7 mouse cellular contexts compared by ENCODE assay signal in the genomic region with DNA sequence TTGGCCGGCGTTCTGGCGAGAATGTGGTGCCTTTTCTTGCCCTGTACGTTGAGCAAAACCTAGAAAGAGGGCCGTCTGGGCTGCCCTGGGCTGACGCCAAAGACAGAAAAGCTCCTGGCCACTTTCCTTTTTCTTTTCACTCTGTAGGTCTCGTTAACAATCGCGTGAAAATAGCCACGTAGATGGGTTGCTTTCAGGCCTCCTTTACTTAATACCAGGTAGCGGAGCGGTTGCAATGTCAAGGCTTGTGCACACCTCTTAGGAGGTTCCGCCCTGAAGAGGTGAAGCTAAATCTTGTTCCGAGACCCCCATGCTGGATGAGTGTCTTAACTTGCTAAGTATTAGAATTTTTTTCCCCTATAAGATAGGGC. TPM values are rescaled to one million over a fixed set of nuclear protein-coding genes. Genes with fewer than 3 reads are reported as not detected.
DNase-seq lines count a peak whose midpoint lies in the region; ATAC-seq and TF ChIP-seq lines count a peak whose summit lies in the region.

No protein-coding gene starts in this region.

- peak overlapping the region; percentile 43 for H3ac ChIP-seq in myocyte (ENCODE audit: control insufficient read depth, insufficient read length)

- no peaks in the 10 kb centered on the region for H3K36me3 ChIP-seq in lung, postnatal 0 days (ENCODE audit: insufficient read depth, low read length)
- H3K36me3 ChIP-seq in embryonic facial prominence, embryonic 14.5 days (ENCODE audit: control insufficient read depth, insufficient read depth, low read length), result no peaks in the 10 kb centered on the region
- H3K36me3 ChIP-seq in intestine, embryonic 14.5 days (ENCODE audit: control insufficient read depth, insufficient read depth, low read length), result no peaks in the 10 kb centered on the region
- H3K36me3 ChIP-seq in myocyte (ENCODE audit: control insufficient read depth, insufficient read depth), result no peaks in the 10 kb centered on the region

- H3K27me3 ChIP-seq in lung, postnatal 0 days (replicated peaks; ENCODE audit: insufficient read depth, low read length), result no peaks in the 10 kb centered on the region
- no peaks in the 10 kb centered on the region for H3K27me3 ChIP-seq in embryonic facial prominence, embryonic 14.5 days (replicated peaks; ENCODE audit: control insufficient read depth, insufficient read depth, low read length)
- no peaks in the 10 kb centered on the region for H3K27me3 ChIP-seq in intestine, embryonic 14.5 days (replicated peaks; ENCODE audit: control insufficient read depth, insufficient read depth, low read length)
- no peaks in the 10 kb centered on the region for H3K27me3 ChIP-seq in myocyte (ENCODE audit: control insufficient read depth, insufficient read depth, insufficient read length)

- no peak for TF ChIP-seq EP300 in lung, postnatal 0 days (IDR thresholded peaks at IDR 0.05)

- 20% methylated on average over 14 of the region's 14 CpGs for WGBS in lung, postnatal 0 days
- WGBS in embryonic facial prominence, embryonic 14.5 days, result 20% methylated on average over 14 of the region's 14 CpGs
- 21% methylated on average over 14 of the region's 14 CpGs for WGBS in intestine, embryonic 14.5 days

- peak overlapping the region; percentile 88 for H3K4me3 ChIP-seq in lung, postnatal 0 days (ENCODE audit: low read depth, low read length)
- peak overlapping the region; percentile 82 for H3K4me3 ChIP-seq in embryonic facial prominence, embryonic 14.5 days (ENCODE audit: low read depth, low read length)
- peak overlapping the region; percentile 72 for H3K4me3 ChIP-seq in intestine, embryonic 14.5 days (ENCODE audit: low read depth, low read length)
- H3K4me3 ChIP-seq in myocyte, result peak overlapping the region; percentile 61

- H3K9me3 ChIP-seq in lung, postnatal 0 days (ENCODE audit: low read length), result no peaks in the 10 kb centered on the region; the same call in 1 of the 2 replicates
- peaks cover 15% of the 10 kb centered on the region for H3K9me3 ChIP-seq in embryonic facial prominence, embryonic 14.5 days (ENCODE audit: control insufficient read depth, low read length)
- H3K9me3 ChIP-seq in intestine, embryonic 14.5 days (ENCODE audit: control insufficient read depth, low read length), result 0 out of 2 replicates have a peak, but pooled peaks cover 8% of the 10 kb centered on the region

- no peak for TF ChIP-seq POLR2A in myocyte (IDR thresholded peaks at IDR 0.05; ENCODE audit: insufficient read length, low read depth)

- H3K27ac ChIP-seq in lung, postnatal 0 days (ENCODE audit: low read length), result peak overlapping the region; percentile 98
- H3K27ac ChIP-seq in embryonic facial prominence, embryonic 14.5 days (replicated peaks; ENCODE audit: low read depth, low read length), result peak overlapping the region; percentile 99
- H3K27ac ChIP-seq in intestine, embryonic 14.5 days (ENCODE audit: low read depth), result peak overlapping the region; percentile 98

- H3K4me1 ChIP-seq in lung, postnatal 0 days (ENCODE audit: insufficient read depth, low read depth, low read length), result no peaks in the 10 kb centered on the region
- no peaks in the 10 kb centered on the region for H3K4me1 ChIP-seq in embryonic facial prominence, embryonic 14.5 days (ENCODE audit: control insufficient read depth, insufficient read depth, low read length)
- no peaks in the 10 kb centered on the region for H3K4me1 ChIP-seq in intestine, embryonic 14.5 days (replicated peaks; ENCODE audit: control insufficient read depth, insufficient read depth, low read length)

- peak overlapping the region; percentile 89 for H3K9ac ChIP-seq in lung, postnatal 0 days (replicated peaks; ENCODE audit: low read depth)
- peak overlapping the region; percentile 94 for H3K9ac ChIP-seq in embryonic facial prominence, embryonic 14.5 days (ENCODE audit: low read depth, low read length)
- peak overlapping the region; percentile 96 for H3K9ac ChIP-seq in intestine, embryonic 14.5 days (ENCODE audit: low read length)

- no peak for ATAC-seq in lung, postnatal 0 days
- ATAC-seq in embryonic facial prominence, embryonic 14.5 days (ENCODE audit: low read depth), result no peak
- no peak for ATAC-seq in intestine, embryonic 14.5 days (replicated peaks; ENCODE audit: low FRiP score, low TSS enrichment, low read depth)

- DNase-seq in lung, postnatal 0 days (ENCODE audit: low spot score), result no peak
- DNase-seq in lung, postnatal 25 days (ENCODE audit: low spot score), result no peak
- peak; percentile 17 for DNase-seq in embryonic facial prominence, embryonic 14.5 days (ENCODE audit: low spot score)
- DNase-seq in intestine, embryonic 14.5 days (ENCODE audit: low spot score), result no peak
- DNase-seq in layer of hippocampus, postnatal 36 days, result no peak
- no peak for DNase-seq in spleen, postnatal 14 days (ENCODE audit: low spot score in 2 of 2)

- peaks cover 8% of the 10 kb centered on the region for H3K79me2 ChIP-seq in myocyte (ENCODE audit: control insufficient read depth, insufficient read depth)

- H3K4me2 ChIP-seq in lung, postnatal 0 days (replicated peaks; ENCODE audit: low read depth, low read length), result peak overlapping the region; percentile 74
- peak overlapping the region; percentile 70 for H3K4me2 ChIP-seq in embryonic facial prominence, embryonic 14.5 days (ENCODE audit: low read depth, low read length)
- H3K4me2 ChIP-seq in intestine, embryonic 14.5 days (ENCODE audit: low read length), result peak overlapping the region; percentile 61
- H3K4me2 ChIP-seq in myocyte (ENCODE audit: low read depth), result peak overlapping the region; percentile 98

- no peak for TF ChIP-seq CTCF in lung, postnatal 0 days (IDR thresholded peaks at IDR 0.05)

TF ChIP-seq in myocyte, 11 proteins besides CTCF, POLR2A, EP300 and RAD21:
- TF ChIP-seq POLR2AphosphoS2 (IDR thresholded peaks at IDR 0.05; ENCODE audit: insufficient read length, low read depth) (no peak), CEBPB (IDR thresholded peaks at IDR 0.05; ENCODE audit: insufficient read depth, poor library complexity, severe bottlenecking) (no peak), E2F4 (IDR thresholded peaks at IDR 0.05; ENCODE audit: insufficient read depth) (no peak), MYOG (IDR thresholded peaks at IDR 0.05; ENCODE audit: control insufficient read depth in 1 of 3, insufficient read depth in 1 of 3, insufficient read length in 2 of 3, low read depth in 2 of 3) (no peak), USF1 (IDR thresholded peaks at IDR 0.05; ENCODE audit: low read depth) (no peak), MYOD1 (IDR thresholded peaks at IDR 0.05; ENCODE audit: control insufficient read depth in 1 of 3, insufficient read length in 2 of 3, low read depth in 2 of 3) (no peak), TCF3 (IDR thresholded peaks at IDR 0.05; ENCODE audit: insufficient read length, low read depth) (no peak), SRF (IDR thresholded peaks at IDR 0.05; ENCODE audit: control insufficient read depth, insufficient read length, low read depth) (no peak), MAX (IDR thresholded peaks at IDR 0.05; ENCODE audit: low read depth) (no peak), REST (IDR thresholded peaks at IDR 0.05; ENCODE audit: insufficient read depth, insufficient read length) (no peak), TCF12 (IDR thresholded peaks at IDR 0.05; ENCODE audit: insufficient read depth, poor library complexity, severe bottlenecking) (no peak)

RNA-seq across cellular contexts. Expression of a gene that starts 0.9 kb away (rescaled TPM):
- 94.1 and 104 TPM in 2 replicates for polyA plus RNA-seq in lung, postnatal 0 days (2015; fragmentation: Nextera tagmentation; extraction: Ambion mirVana)
- polyA plus RNA-seq in embryonic facial prominence, embryonic 14.5 days (2014; fragmentation: Nextera tagmentation; extraction: Ambion mirVana), result 78.0 and 91.0 TPM in 2 replicates
- polyA plus RNA-seq in intestine, embryonic 14.5 days (2014; fragmentation: Nextera tagmentation; extraction: Ambion mirVana), result 107 and 113 TPM in 2 replicates
- 44.3 TPM for polyA plus RNA-seq in myocyte (2012; fragmentation: generic; extraction: Trizol)
- 10 to 100 TPM; 45.7 to 53.0 TPM for total RNA-seq in layer of hippocampus, postnatal 36 days (2021)
